Mouse (Mus musculus): Measurements from ENCODE around the gene Chd4. TPM values are rescaled to one million over a fixed set of nuclear protein-coding genes. Genes with fewer than 3 reads are reported as not detected.

The Chd4 gene
- polyA plus RNA-seq, 1 experiment from 2014 or later: 124 TPM

- no peak within 1 kb of the TSS for H3K4me2 ChIP-seq (ENCODE audit: low read depth, low read length, severe bottlenecking)
- no peak within 1 kb of the TSS for H3K9ac ChIP-seq (ENCODE audit: low read length)
- ATAC-seq (replicated peaks; ENCODE audit: low FRiP score) (no peak), DNase-seq (ENCODE audit: low spot score) (no peak)
- no peaks in the 10 kb centered on the region for H3K36me3 ChIP-seq (ENCODE audit: control insufficient read depth, insufficient read depth, low read length)
- H3K4me3 ChIP-seq (ENCODE audit: low read depth, low read length): no peak within 1 kb of the TSS
- no peaks in the 10 kb centered on the region for H3K27me3 ChIP-seq (ENCODE audit: control insufficient read depth, insufficient read depth, low read length)
- no peaks in the 10 kb centered on the region for H3K9me3 ChIP-seq (ENCODE audit: control insufficient read depth, low read length)
- WGBS: 52% methylated on average over 8 of the region's 8 CpGs
- no peak within 1 kb of the TSS for H3K27ac ChIP-seq (ENCODE audit: low read depth, low read length)
- H3K4me1 ChIP-seq (replicated peaks; ENCODE audit: control insufficient read depth, insufficient read depth, low read length): peaks cover 2% of the 10 kb centered on the region
These were observed 28.2 kb upstream of the Chd4 start, which contains the start of gene Lpar5 for GRCm38 (mm10) chr6:125067571-125067995. TSS of gene Lpar5 (plus strand) at chr6:125067920.

- DNase-seq (ENCODE audit: low spot score): no peak
- Histone ChIP-seq H3K36me3 (ENCODE audit: control insufficient read depth, insufficient read depth, low read length) (no peaks in the 10 kb centered on the region), H3K9ac (ENCODE audit: low read length) (no peak overlapping the region), H3K4me3 (ENCODE audit: low read depth, low read length) (no peak overlapping the region), H3K4me1 (replicated peaks; ENCODE audit: control insufficient read depth, insufficient read depth, low read length) (peaks cover 2% of the 10 kb centered on the region), H3K9me3 (ENCODE audit: control insufficient read depth, low read length) (no peaks in the 10 kb centered on the region), H3K27ac (ENCODE audit: low read depth, low read length) (peak overlapping the region; percentile 55; the same call in 1 of the 2 replicates), H3K4me2 (ENCODE audit: low read depth, low read length, severe bottlenecking) (no peak overlapping the region), H3K27me3 (ENCODE audit: control insufficient read depth, insufficient read depth, low read length) (no peaks in the 10 kb centered on the region)
- ATAC-seq (replicated peaks; ENCODE audit: low FRiP score): peak; percentile 69
- WGBS: 83% methylated on average over 18 of the region's 18 CpGs
These were observed 24.4 kb upstream of the Chd4 start for GRCm38 (mm10) chr6:125071170-125071895.

GRCm38 (mm10) chr6:125071896-125072279, 23.9 kb upstream of the Chd4 start:
- Histone ChIP-seq H3K27me3 (ENCODE audit: control insufficient read depth, insufficient read depth, low read length) (no peaks in the 10 kb centered on the region), H3K9me3 (ENCODE audit: control insufficient read depth, low read length) (no peaks in the 10 kb centered on the region), H3K36me3 (ENCODE audit: control insufficient read depth, insufficient read depth, low read length) (no peaks in the 10 kb centered on the region), H3K9ac (ENCODE audit: low read length) (no peak overlapping the region), H3K4me2 (ENCODE audit: low read depth, low read length, severe bottlenecking) (no peak overlapping the region), H3K4me3 (ENCODE audit: low read depth, low read length) (no peak overlapping the region), H3K27ac (ENCODE audit: low read depth, low read length) (peak overlapping the region; percentile 55; the same call in 1 of the 2 replicates), H3K4me1 (replicated peaks; ENCODE audit: control insufficient read depth, insufficient read depth, low read length) (peaks cover 2% of the 10 kb centered on the region)
- WGBS: 30% methylated on average over 2 of the region's 2 CpGs
- peak; percentile 83 for ATAC-seq (replicated peaks; ENCODE audit: low FRiP score)
- peak; percentile 69 for DNase-seq (ENCODE audit: low spot score)

GRCm38 (mm10) chr6:125073825-125074224, 22.0 kb upstream of the Chd4 start:
- ATAC-seq (replicated peaks; ENCODE audit: low FRiP score) (no peak), DNase-seq (ENCODE audit: low spot score) (no peak)
- no peak overlapping the region for H3K4me3 ChIP-seq (ENCODE audit: low read depth, low read length)
- peaks cover 2% of the 10 kb centered on the region for H3K4me1 ChIP-seq (replicated peaks; ENCODE audit: control insufficient read depth, insufficient read depth, low read length)
- no peak overlapping the region for H3K4me2 ChIP-seq (ENCODE audit: low read depth, low read length, severe bottlenecking)
- no peak overlapping the region for H3K27ac ChIP-seq (ENCODE audit: low read depth, low read length)
- H3K9ac ChIP-seq (ENCODE audit: low read length): no peak overlapping the region
- 74% methylated on average over 8 of the region's 8 CpGs for WGBS
- no peaks in the 10 kb centered on the region for H3K9me3 ChIP-seq (ENCODE audit: control insufficient read depth, low read length)
- H3K27me3 ChIP-seq (ENCODE audit: control insufficient read depth, insufficient read depth, low read length): no peaks in the 10 kb centered on the region
- no peaks in the 10 kb centered on the region for H3K36me3 ChIP-seq (ENCODE audit: control insufficient read depth, insufficient read depth, low read length)

GRCm38 (mm10) chr6:125081394-125081793, 14.4 kb upstream of the Chd4 start:
- Histone ChIP-seq H3K9ac (ENCODE audit: low read length) (peak overlapping the region; percentile 69), H3K4me2 (ENCODE audit: low read depth, low read length, severe bottlenecking) (peak overlapping the region; percentile 68), H3K27me3 (ENCODE audit: control insufficient read depth, insufficient read depth, low read length) (no peaks in the 10 kb centered on the region), H3K4me3 (ENCODE audit: low read depth, low read length) (peak overlapping the region; percentile 35), H3K36me3 (ENCODE audit: control insufficient read depth, insufficient read depth, low read length) (no peaks in the 10 kb centered on the region), H3K27ac (ENCODE audit: low read depth, low read length) (peak overlapping the region; percentile 72), H3K4me1 (replicated peaks; ENCODE audit: control insufficient read depth, insufficient read depth, low read length) (0 out of 2 replicates have a peak, but pooled peaks cover 2% of the 10 kb centered on the region), H3K9me3 (ENCODE audit: control insufficient read depth, low read length) (no peaks in the 10 kb centered on the region)
- DNase-seq (ENCODE audit: low spot score) (no peak), ATAC-seq (replicated peaks; ENCODE audit: low FRiP score) (peak; percentile 60; the same call in 1 of the 2 replicates)
- 25% methylated on average over 25 of the region's 25 CpGs for WGBS

GRCm38 (mm10) chr6:125081797-125082560, 13.8 kb upstream of the Chd4 start:
- DNase-seq (ENCODE audit: low spot score) (peak; percentile 96), ATAC-seq (replicated peaks; ENCODE audit: low FRiP score) (peak; percentile 90)
- peak overlapping the region; percentile 35 for H3K4me3 ChIP-seq (ENCODE audit: low read depth, low read length)
- no peaks in the 10 kb centered on the region for H3K27me3 ChIP-seq (ENCODE audit: control insufficient read depth, insufficient read depth, low read length)
- no peaks in the 10 kb centered on the region for H3K9me3 ChIP-seq (ENCODE audit: control insufficient read depth, low read length)
- 0 out of 2 replicates have a peak, but pooled peaks cover 2% of the 10 kb centered on the region for H3K4me1 ChIP-seq (replicated peaks; ENCODE audit: control insufficient read depth, insufficient read depth, low read length)
- H3K9ac ChIP-seq (ENCODE audit: low read length): peak overlapping the region; percentile 69
- no peaks in the 10 kb centered on the region for H3K36me3 ChIP-seq (ENCODE audit: control insufficient read depth, insufficient read depth, low read length)
- H3K27ac ChIP-seq (ENCODE audit: low read depth, low read length): peak overlapping the region; percentile 72
- WGBS: 21% methylated on average over 45 of the region's 45 CpGs
- peak overlapping the region; percentile 68 for H3K4me2 ChIP-seq (ENCODE audit: low read depth, low read length, severe bottlenecking)

GRCm38 (mm10) chr6:125082801-125083386, 12.9 kb upstream of the Chd4 start:
- Histone ChIP-seq H3K4me1 (replicated peaks; ENCODE audit: control insufficient read depth, insufficient read depth, low read length) (0 out of 2 replicates have a peak, but pooled peaks cover 2% of the 10 kb centered on the region), H3K4me2 (ENCODE audit: low read depth, low read length, severe bottlenecking) (no peak overlapping the region), H3K9me3 (ENCODE audit: control insufficient read depth, low read length) (no peaks in the 10 kb centered on the region), H3K27me3 (ENCODE audit: control insufficient read depth, insufficient read depth, low read length) (no peaks in the 10 kb centered on the region), H3K27ac (ENCODE audit: low read depth, low read length) (no peak overlapping the region), H3K9ac (ENCODE audit: low read length) (no peak overlapping the region), H3K36me3 (ENCODE audit: control insufficient read depth, insufficient read depth, low read length) (no peaks in the 10 kb centered on the region), H3K4me3 (ENCODE audit: low read depth, low read length) (no peak overlapping the region)
- 88% methylated on average over 7 of the region's 7 CpGs for WGBS
- ATAC-seq (replicated peaks; ENCODE audit: low FRiP score) (no peak), DNase-seq (ENCODE audit: low spot score) (no peak)

- Histone ChIP-seq H3K4me1 (replicated peaks; ENCODE audit: control insufficient read depth, insufficient read depth, low read length) (peaks cover 11% of the 10 kb centered on the region; the same call in 1 of the 2 replicates), H3K9ac (ENCODE audit: low read length) (0 out of 2 replicates have a peak overlapping the region, but pooled peaks have one; percentile 13), H3K4me2 (ENCODE audit: low read depth, low read length, severe bottlenecking) (no peak overlapping the region), H3K4me3 (ENCODE audit: low read depth, low read length) (no peak overlapping the region), H3K27me3 (ENCODE audit: control insufficient read depth, insufficient read depth, low read length) (no peaks in the 10 kb centered on the region), H3K27ac (ENCODE audit: low read depth, low read length) (no peak overlapping the region), H3K36me3 (ENCODE audit: control insufficient read depth, insufficient read depth, low read length) (no peaks in the 10 kb centered on the region), H3K9me3 (ENCODE audit: control insufficient read depth, low read length) (no peaks in the 10 kb centered on the region)
- DNase-seq (ENCODE audit: low spot score): peak; percentile 70
- WGBS: 12% methylated on average over 4 of the region's 4 CpGs
- ATAC-seq (replicated peaks; ENCODE audit: low FRiP score): no peak
These were observed 11.4 kb upstream of the Chd4 start for GRCm38 (mm10) chr6:125084424-125084823.
